Mouse (Mus musculus): Measurements from ENCODE around the gene Fam136a. TPM values are rescaled to one million over a fixed set of nuclear protein-coding genes. Genes with fewer than 3 reads are reported as not detected.

Fam136a gene
- polyA plus RNA-seq, 1 experiment from 2014 or later: 69.8 TPM

DNA sequence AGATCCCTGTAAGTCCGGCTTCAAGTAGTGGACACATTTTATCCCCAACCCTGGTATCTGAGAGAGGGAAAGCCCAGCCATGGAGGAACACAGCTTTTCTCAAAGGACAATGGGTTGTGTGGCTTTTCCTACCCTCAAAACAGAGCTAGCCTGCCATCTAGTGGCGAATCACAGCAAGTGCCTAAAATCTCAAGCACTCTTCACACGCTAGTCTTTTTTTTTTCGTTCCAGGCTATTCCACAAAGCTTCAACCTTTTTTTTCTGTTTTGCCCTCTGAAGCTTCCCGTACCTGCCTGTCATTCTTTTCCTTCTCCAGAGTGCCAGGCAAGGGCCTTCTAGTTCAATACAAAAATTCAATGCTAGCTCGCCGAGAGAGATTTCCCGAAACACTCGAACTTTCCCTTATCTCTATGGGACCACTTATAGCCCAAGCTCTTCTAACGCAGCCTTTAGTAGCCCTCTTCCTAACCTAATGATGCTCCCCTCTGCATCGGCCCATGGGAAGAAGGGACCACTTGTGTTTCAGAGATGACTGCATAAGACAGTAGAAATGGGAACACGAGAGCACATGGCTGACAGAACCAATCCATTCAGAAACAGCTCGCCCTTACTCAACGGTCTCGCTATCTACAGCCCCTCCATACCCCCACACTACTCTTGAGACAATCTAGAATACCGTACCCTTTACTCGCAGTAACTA, 854 bp upstream of the Fam136a start:
- TF ChIP-seq CTCF (IDR thresholded peaks at IDR 0.05; ENCODE audit: low read depth) (peak; percentile 97), EP300 (IDR thresholded peaks at IDR 0.05; ENCODE audit: low read depth) (no peak)
- WGBS (ENCODE audit: insufficient replicate concordance): under 1% methylated on average over 17 of the region's 17 CpGs
- Histone ChIP-seq H3K4me2 (ENCODE audit: low read depth, low read length) (peak overlapping the region; percentile 100), H3K4me1 (ENCODE audit: insufficient read depth) (peaks cover 9% of the 10 kb centered on the region), H3K4me3 (ENCODE audit: low read depth, low read length) (peak overlapping the region; percentile 86), H3K9me3 (ENCODE audit: low read length) (no peaks in the 10 kb centered on the region), H3K9ac (replicated peaks) (peak overlapping the region; percentile 75), H3K27ac (ENCODE audit: low read depth) (peak overlapping the region; percentile 64), H3K27me3 (ENCODE audit: insufficient read depth, low read length) (no peaks in the 10 kb centered on the region), H3K36me3 (replicated peaks; ENCODE audit: insufficient read depth, low read length) (peaks cover 7% of the 10 kb centered on the region; the same call in 1 of the 2 replicates)
- ATAC-seq: 0 out of 2 replicates have a peak, but pooled peaks have one; percentile 7
- DNase-seq: peak; percentile 77

DNA sequence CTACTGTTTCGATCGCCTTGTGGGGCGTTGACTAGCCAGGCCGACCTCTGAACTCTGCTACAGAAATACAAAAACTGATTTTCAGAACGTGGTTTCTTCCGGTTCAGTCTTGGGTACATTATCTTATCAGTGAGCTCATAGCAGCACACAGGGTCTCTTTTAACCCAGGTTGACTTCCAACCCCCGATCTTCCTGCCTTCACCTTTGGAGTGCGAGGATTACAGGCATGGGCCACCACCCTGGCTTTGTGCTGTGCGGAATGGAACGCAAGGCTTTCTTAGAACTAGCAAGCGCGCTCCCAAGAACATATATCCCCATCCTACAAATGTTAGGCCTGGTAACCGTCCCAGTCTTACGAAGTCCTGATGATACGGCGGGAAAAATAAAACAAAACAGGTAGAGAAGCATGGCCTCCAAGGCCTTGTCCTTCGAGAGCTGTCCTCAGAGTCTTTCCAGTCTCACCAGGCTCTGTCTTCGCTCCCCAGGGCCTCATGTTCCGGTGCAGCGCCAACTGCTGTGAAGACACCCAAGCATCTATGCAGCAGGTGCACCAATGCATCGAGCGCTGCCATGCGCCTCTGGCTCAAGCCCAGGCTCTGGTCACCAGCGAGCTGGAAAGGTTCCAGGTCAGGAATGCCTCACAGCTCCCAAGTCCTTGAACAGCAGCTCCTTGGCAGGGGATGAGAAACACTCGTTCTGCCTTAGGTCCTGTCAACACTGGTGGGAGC, 843 bp downstream of the Fam136a start:
- Histone ChIP-seq H3K9ac (replicated peaks) (peak overlapping the region; percentile 80), H3K4me1 (ENCODE audit: insufficient read depth) (peaks cover 16% of the 10 kb centered on the region), H3K4me2 (ENCODE audit: low read depth, low read length) (peak overlapping the region; percentile 100), H3K27me3 (ENCODE audit: insufficient read depth, low read length) (no peaks in the 10 kb centered on the region), H3K4me3 (ENCODE audit: low read depth, low read length) (peak overlapping the region; percentile 86), H3K27ac (ENCODE audit: low read depth) (peak overlapping the region; percentile 92), H3K36me3 (replicated peaks; ENCODE audit: insufficient read depth, low read length) (peaks cover 7% of the 10 kb centered on the region; the same call in 1 of the 2 replicates), H3K9me3 (ENCODE audit: low read length) (no peaks in the 10 kb centered on the region)
- TF ChIP-seq EP300 (IDR thresholded peaks at IDR 0.05; ENCODE audit: low read depth): no peak
- no peak for TF ChIP-seq CTCF (IDR thresholded peaks at IDR 0.05; ENCODE audit: low read depth)
- DNase-seq: peak; percentile 57
- WGBS (ENCODE audit: insufficient replicate concordance): 34% methylated on average over 25 of the region's 25 CpGs
- peak; percentile 48; the same call in 1 of the 2 replicates for ATAC-seq

DNA sequence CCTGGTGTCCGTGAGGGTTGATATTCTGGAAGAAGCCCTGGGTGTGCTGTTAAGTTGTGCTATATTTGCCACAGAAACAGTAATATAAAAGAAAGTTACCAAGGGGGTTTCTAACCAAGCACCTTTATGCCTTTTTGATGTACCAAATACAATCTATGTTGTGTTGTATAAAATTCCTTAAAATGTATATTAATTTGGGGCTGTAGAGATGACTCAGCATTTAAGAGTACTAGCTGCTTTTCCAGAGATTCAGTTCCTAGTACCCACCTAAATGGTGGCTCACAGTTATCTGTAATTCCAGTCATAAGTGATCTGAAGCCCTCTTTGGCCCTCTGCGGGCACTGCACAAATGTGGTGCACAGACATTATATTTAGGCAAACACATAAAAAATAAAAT, 1.4 kb downstream of the Fam136a start:
- WGBS (ENCODE audit: insufficient replicate concordance): 58% methylated on average over 2 of the region's 2 CpGs
- Histone ChIP-seq H3K9me3 (ENCODE audit: low read length) (no peaks in the 10 kb centered on the region), H3K27me3 (ENCODE audit: insufficient read depth, low read length) (no peaks in the 10 kb centered on the region), H3K4me1 (ENCODE audit: insufficient read depth) (peaks cover 16% of the 10 kb centered on the region), H3K9ac (replicated peaks) (no peak overlapping the region), H3K4me2 (ENCODE audit: low read depth, low read length) (peak overlapping the region; percentile 100), H3K27ac (ENCODE audit: low read depth) (peak overlapping the region; percentile 92; the same call in 1 of the 2 replicates), H3K36me3 (replicated peaks; ENCODE audit: insufficient read depth, low read length) (peaks cover 7% of the 10 kb centered on the region; the same call in 1 of the 2 replicates), H3K4me3 (ENCODE audit: low read depth, low read length) (no peak overlapping the region; the same call in 1 of the 2 replicates)
- no peak for ATAC-seq
- no peak for DNase-seq
- TF ChIP-seq EP300 (IDR thresholded peaks at IDR 0.05; ENCODE audit: low read depth) (no peak), CTCF (IDR thresholded peaks at IDR 0.05; ENCODE audit: low read depth) (no peak)

GRCm38 (mm10) chr6:86368479-86368878, 3.0 kb downstream of the Fam136a start:
- Histone ChIP-seq H3K27ac (ENCODE audit: low read depth) (no peak overlapping the region), H3K9ac (replicated peaks) (no peak overlapping the region), H3K36me3 (replicated peaks; ENCODE audit: insufficient read depth, low read length) (peaks cover 7% of the 10 kb centered on the region; the same call in 1 of the 2 replicates), H3K4me2 (ENCODE audit: low read depth, low read length) (no peak overlapping the region), H3K27me3 (ENCODE audit: insufficient read depth, low read length) (no peaks in the 10 kb centered on the region), H3K4me1 (ENCODE audit: insufficient read depth) (peaks cover 23% of the 10 kb centered on the region), H3K9me3 (ENCODE audit: low read length) (no peaks in the 10 kb centered on the region), H3K4me3 (ENCODE audit: low read depth, low read length) (no peak overlapping the region)
- ATAC-seq (no peak), DNase-seq (no peak)
- WGBS (ENCODE audit: insufficient replicate concordance): 83% methylated on average over 5 of the region's 5 CpGs
- TF ChIP-seq EP300 (IDR thresholded peaks at IDR 0.05; ENCODE audit: low read depth) (no peak), CTCF (IDR thresholded peaks at IDR 0.05; ENCODE audit: low read depth) (no peak)

- DNase-seq (peak; percentile 35), ATAC-seq (no peak)
- Histone ChIP-seq H3K9ac (replicated peaks) (peak overlapping the region; percentile 74), H3K36me3 (replicated peaks; ENCODE audit: insufficient read depth, low read length) (peaks cover 7% of the 10 kb centered on the region; the same call in 1 of the 2 replicates), H3K27ac (ENCODE audit: low read depth) (peak overlapping the region; percentile 83; the same call in 1 of the 2 replicates), H3K4me1 (ENCODE audit: insufficient read depth) (peaks cover 23% of the 10 kb centered on the region), H3K4me2 (ENCODE audit: low read depth, low read length) (peak overlapping the region; percentile 91), H3K27me3 (ENCODE audit: insufficient read depth, low read length) (no peaks in the 10 kb centered on the region), H3K4me3 (ENCODE audit: low read depth, low read length) (0 out of 2 replicates have a peak overlapping the region, but pooled peaks have one; percentile 69), H3K9me3 (ENCODE audit: low read length) (no peaks in the 10 kb centered on the region)
- 74% methylated on average over 3 of the region's 3 CpGs for WGBS (ENCODE audit: insufficient replicate concordance)
- no peak for TF ChIP-seq EP300 (IDR thresholded peaks at IDR 0.05; ENCODE audit: low read depth)
- peak; percentile 64 for TF ChIP-seq CTCF (IDR thresholded peaks at IDR 0.05; ENCODE audit: low read depth)
Measured at GRCm38 (mm10) chr6:86370093-86370713, 4.8 kb downstream of the Fam136a start.

Data from liver, postnatal 0 days (tissue).